Comparison of ENCODE assay signal across 8 mouse cellular contexts in the genomic region with DNA sequence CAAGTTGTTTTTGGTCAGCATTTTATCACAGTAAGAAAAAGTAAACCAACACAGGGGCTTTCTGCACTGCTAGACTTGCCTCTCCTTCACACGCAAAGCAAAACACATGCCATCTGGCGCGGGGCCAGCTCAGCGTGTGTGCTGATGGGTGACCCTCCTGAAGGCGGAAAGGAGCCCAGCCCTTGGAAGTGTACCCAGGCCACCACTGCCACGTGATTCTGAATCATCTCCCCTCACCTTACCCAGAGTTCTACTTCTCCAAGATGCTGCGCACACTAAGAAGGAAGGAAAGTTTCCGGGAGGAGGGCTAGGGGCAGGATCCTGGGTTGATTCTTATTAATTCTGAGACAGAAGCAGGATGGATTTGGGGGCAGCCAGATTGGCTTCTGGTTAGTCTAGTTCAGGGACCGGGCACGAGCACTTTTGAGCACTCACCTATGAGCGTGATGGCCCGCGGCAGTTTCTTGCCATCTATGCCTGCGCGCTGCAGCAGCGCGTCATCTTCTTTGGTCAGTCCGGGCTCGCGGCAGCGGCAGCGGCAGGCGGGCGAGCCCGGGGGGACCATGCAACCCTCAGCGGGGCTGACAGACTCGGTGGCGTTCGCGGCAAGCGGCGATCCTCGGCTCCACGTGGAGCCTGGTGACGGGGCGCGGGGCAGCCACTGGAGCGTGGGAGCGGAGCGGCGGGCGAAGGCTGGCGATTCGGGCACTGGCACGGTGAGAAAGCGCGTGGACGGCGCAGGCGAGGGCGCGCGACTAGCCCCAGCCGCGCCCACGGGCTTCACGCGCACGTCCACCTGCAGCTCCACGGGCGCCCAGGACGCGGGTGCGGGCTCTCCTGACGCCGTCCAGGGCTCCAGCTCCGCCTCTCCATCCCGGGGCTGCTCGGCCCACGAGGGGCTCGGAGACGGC. TPM values are rescaled to one million over a fixed set of nuclear protein-coding genes. Genes with fewer than 3 reads are reported as not detected.
DNase-seq lines count a peak whose midpoint lies in the region; ATAC-seq and TF ChIP-seq lines count a peak whose summit lies in the region.

No protein-coding gene starts in this region.

- TF ChIP-seq CTCF in thymus, adult 2 months (IDR thresholded peaks at IDR 0.05; ENCODE audit: borderline replicate concordance, control insufficient read depth, extremely low read depth, insufficient read depth, low read length, poor library complexity): no peak
- TF ChIP-seq CTCF in lung, postnatal 0 days (IDR thresholded peaks at IDR 0.05): no peak

- no peak for TF ChIP-seq EP300 in lung, postnatal 0 days (IDR thresholded peaks at IDR 0.05)

- peak overlapping the region; percentile 23 for H3K4me3 ChIP-seq in thymus, adult 2 months (ENCODE audit: control insufficient read depth, insufficient read depth, low read length)
- peak overlapping the region; percentile 50 for H3K4me3 ChIP-seq in lung, postnatal 0 days (ENCODE audit: low read depth, low read length)

- no peak overlapping the region for H3K9ac ChIP-seq in lung, postnatal 0 days (replicated peaks; ENCODE audit: low read depth)

- DNase-seq in thymus, adult 2 months: no peak
- no peak for DNase-seq in thymus, adult 18-20 months
- peak; percentile 19 to 48 for DNase-seq in cerebellum, postnatal 4 days (ENCODE audit: low spot score in 2 of 2)
- peak; percentile 31 for DNase-seq in kidney, adult 9 months
- peak; percentile 69 for DNase-seq in lung, postnatal 0 days (ENCODE audit: low spot score)
- DNase-seq in right cerebral cortex, postnatal 14 days: peak; percentile 38
- no peak for DNase-seq in frontal cortex, postnatal 14 days (ENCODE audit: low spot score in 2 of 2)

- peaks cover 11% of the 10 kb centered on the region; the same call in 1 of the 2 replicates for H3K27me3 ChIP-seq in thymus, adult 2 months (ENCODE audit: control insufficient read depth, insufficient read depth, low read length)
- peaks cover 47% of the 10 kb centered on the region for H3K27me3 ChIP-seq in lung, postnatal 0 days (replicated peaks; ENCODE audit: insufficient read depth, low read length)

- peak overlapping the region; percentile 97 for H3K4me2 ChIP-seq in lung, postnatal 0 days (replicated peaks; ENCODE audit: low read depth, low read length)

- TF ChIP-seq POLR2A in thymus, adult 2 months (IDR thresholded peaks at IDR 0.05; ENCODE audit: control insufficient read depth, extremely low read depth, insufficient read depth, low read length, poor library complexity): no peak

- 2% methylated on average over 71 of the region's 72 CpGs for WGBS in thymus, adult 2 months
- WGBS in lung, postnatal 0 days: under 1% methylated on average over 67 of the region's 72 CpGs

- H3K4me1 ChIP-seq in thymus, adult 2 months (replicated peaks; ENCODE audit: control insufficient read depth, insufficient read depth, low read length): peaks cover 10% of the 10 kb centered on the region
- peaks cover 15% of the 10 kb centered on the region for H3K4me1 ChIP-seq in lung, postnatal 0 days (ENCODE audit: insufficient read depth, low read depth, low read length)

- ATAC-seq in granulocyte monocyte progenitor cell, adult 5-6 weeks (replicated peaks; ENCODE audit: poor library complexity, severe bottlenecking): peak; percentile 18; the same call in 1 of the 2 replicates
- ATAC-seq in lung, postnatal 0 days: peak; percentile 71

- H3K36me3 ChIP-seq in thymus, adult 2 months (ENCODE audit: control insufficient read depth, insufficient read depth, low read length): no peaks in the 10 kb centered on the region
- H3K36me3 ChIP-seq in lung, postnatal 0 days (ENCODE audit: insufficient read depth, low read length): no peaks in the 10 kb centered on the region

- no peaks in the 10 kb centered on the region for H3K9me3 ChIP-seq in lung, postnatal 0 days (ENCODE audit: low read length)

- H3K27ac ChIP-seq in thymus, adult 2 months (ENCODE audit: control insufficient read depth, insufficient read depth, low read length): no peak overlapping the region
- H3K27ac ChIP-seq in lung, postnatal 0 days (ENCODE audit: low read length): no peak overlapping the region

RNA-seq across cellular contexts. Expression of gene Klrg2, which starts 0.8 kb away (rescaled TPM):
- polyA plus RNA-seq in thymus, adult 2 months (2012; rRNA removed): 0.41 and 0.44 TPM in 2 replicates
- total RNA-seq in granulocyte monocyte progenitor cell, adult 5-6 weeks (2014; fragmentation: Nextera tagmentation): 0.68 TPM in 1 of 2 replicates, not detected in the other
- total RNA-seq in granulocyte monocyte progenitor cell, adult 5-6 weeks (2017): 0.30 and 0.72 TPM in 2 replicates
- polyA plus RNA-seq in lung, postnatal 0 days (2015; fragmentation: Nextera tagmentation; extraction: Ambion mirVana): 0.47 and 0.69 TPM in 2 replicates

RNA-seq across cellular contexts. Expression of gene Clec2l, which starts 26.7 kb away (rescaled TPM):
- polyA plus RNA-seq in thymus, adult 2 months (2012; rRNA removed): 0.67 and 0.93 TPM in 2 replicates
- total RNA-seq in granulocyte monocyte progenitor cell, adult 5-6 weeks (2014; fragmentation: Nextera tagmentation): 0.45 TPM in 1 of 2 replicates, not detected in the other
- total RNA-seq in granulocyte monocyte progenitor cell, adult 5-6 weeks (2017): not detected in 2 replicates
- polyA plus RNA-seq in lung, postnatal 0 days (2015; fragmentation: Nextera tagmentation; extraction: Ambion mirVana): 1.1 and 1.6 TPM in 2 replicates

Comparison
In these comparisons a context has a peak if more than half of its experiments do, and no peak if none do; other contexts are left out.
1. DNase-seq: peak in cerebellum, postnatal 4 days (2 of 2), kidney, adult 9 months (single experiment), lung, postnatal 0 days (single experiment) and right cerebral cortex, postnatal 14 days (single experiment); none in thymus, adult 2 months (single experiment), thymus, adult 18-20 months (0 of 2) and frontal cortex, postnatal 14 days (0 of 2).